Mouse (Mus musculus) embryo, embryonic 10.5 days (tissue): ENCODE results near the gene Muc4.
A peak's percentile ranks its signal among the peaks of the same experiment; 100 is the strongest.

Source experiments
- DNase-seq: peaks from one replicate; pipeline ENCODE4 v3.0.0-alpha.2; 2015; ENCODE audit warnings: low spot score

Muc4 gene

GRCm38 (mm10) chr16:32805151-32805550 lies 69.5 kb downstream of the Muc4 start:
- no peak for DNase-seq

GRCm38 (mm10) chr16:32807408-32808185 lies 71.9 kb downstream of the Muc4 start:
- no peak for DNase-seq

- DNase-seq: no peak
These were observed 74.6 kb downstream of the Muc4 start, which contains the start of gene Smbd1 for GRCm38 (mm10) chr16:32810321-32810720. Smbd1 (minus strand) TSS chr16:32810477.

- DNase-seq: peak; percentile 91
These were observed 77.2 kb downstream of the Muc4 start for GRCm38 (mm10) chr16:32812888-32813361.

- DNase-seq: no peak
These were observed 77.7 kb downstream of the Muc4 start for GRCm38 (mm10) chr16:32813362-32813761.

GRCm38 (mm10) chr16:32813771-32814170 lies 78.1 kb downstream of the Muc4 start:
- no peak for DNase-seq

GRCm38 (mm10) chr16:32814539-32814938 lies 78.9 kb downstream of the Muc4 start:
- peak; percentile 45 for DNase-seq

GRCm38 (mm10) chr16:32815160-32815605 lies 79.5 kb downstream of the Muc4 start:
- DNase-seq: peak; percentile 72

GRCm38 (mm10) chr16:32818036-32818435 lies 82.3 kb downstream of the Muc4 start:
- DNase-seq: no peak

GRCm38 (mm10) chr16:32818441-32818840 lies 82.8 kb downstream of the Muc4 start:
- no peak for DNase-seq

- DNase-seq: no peak
These were observed 86.2 kb downstream of the Muc4 start for GRCm38 (mm10) chr16:32821772-32822449.

GRCm38 (mm10) chr16:32822450-32822827 lies 86.8 kb downstream of the Muc4 start:
- no peak for DNase-seq

- no peak for DNase-seq
These were observed 87.2 kb downstream of the Muc4 start for GRCm38 (mm10) chr16:32822881-32823280.

GRCm38 (mm10) chr16:32823487-32823886 lies 87.8 kb downstream of the Muc4 start:
- DNase-seq: no peak

- DNase-seq: no peak
These were observed 88.4 kb downstream of the Muc4 start for GRCm38 (mm10) chr16:32824061-32824460.

GRCm38 (mm10) chr16:32825380-32825779 lies 89.7 kb downstream of the Muc4 start:
- no peak for DNase-seq

- no peak for DNase-seq
These were observed 90.8 kb downstream of the Muc4 start for GRCm38 (mm10) chr16:32826521-32826920.

GRCm38 (mm10) chr16:32829104-32829503 lies 93.4 kb downstream of the Muc4 start:
- no peak for DNase-seq

GRCm38 (mm10) chr16:32831501-32831900 lies 95.8 kb downstream of the Muc4 start:
- no peak for DNase-seq
